Mouse (Mus musculus) mammary gland, adult 2 months (tissue): ENCODE data around the gene Cyp2t4. TPM values are rescaled to one million over a fixed set of nuclear protein-coding genes. Genes with fewer than 3 reads are reported as not detected.

Source experiments
- polyA plus RNA-seq: library from polyadenylated mRNA; depleted of rRNA; stranded (reverse); fragments of >200 nt; gene quantifications from 2 replicates; pipeline ENCODE4 v1.2.3, GENCODE M21; 2012; ENCODE audit warnings: low replicate concordance; rRNA removed

Gene Cyp2t4
- polyA plus RNA-seq, result not detected in 2 replicates

DNA sequence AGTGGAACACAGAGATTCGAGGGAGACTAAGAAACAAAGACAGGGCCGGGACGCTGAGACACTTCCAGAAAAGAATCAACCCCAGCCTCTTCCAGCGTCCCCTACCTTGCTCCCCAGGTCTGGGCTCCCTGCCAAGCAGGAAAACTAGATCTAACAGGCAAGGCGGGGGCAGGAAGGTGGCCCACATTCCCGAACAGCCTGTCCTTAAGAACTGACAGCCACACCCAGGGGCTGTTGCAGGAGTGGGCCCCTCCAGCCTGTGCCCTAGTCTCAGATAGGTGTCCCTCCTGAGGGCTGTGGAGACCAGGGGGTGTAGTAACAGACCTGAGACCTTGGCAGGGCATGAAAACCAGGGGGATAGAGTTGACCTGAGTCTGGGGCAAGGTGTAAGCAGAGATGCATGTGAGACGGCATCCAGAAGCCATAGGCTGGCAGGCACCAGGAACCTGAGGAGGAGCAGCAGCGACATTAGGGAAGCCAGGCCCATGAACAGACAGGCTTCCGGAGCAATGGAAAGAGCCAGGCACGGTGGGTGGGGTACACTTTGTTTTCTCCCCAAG, at the start of gene Cyp2t4:
Gene Cyp2t4, plus strand, starts transcription at position 510 of the 560 bp plus-strand sequence.

DNA sequence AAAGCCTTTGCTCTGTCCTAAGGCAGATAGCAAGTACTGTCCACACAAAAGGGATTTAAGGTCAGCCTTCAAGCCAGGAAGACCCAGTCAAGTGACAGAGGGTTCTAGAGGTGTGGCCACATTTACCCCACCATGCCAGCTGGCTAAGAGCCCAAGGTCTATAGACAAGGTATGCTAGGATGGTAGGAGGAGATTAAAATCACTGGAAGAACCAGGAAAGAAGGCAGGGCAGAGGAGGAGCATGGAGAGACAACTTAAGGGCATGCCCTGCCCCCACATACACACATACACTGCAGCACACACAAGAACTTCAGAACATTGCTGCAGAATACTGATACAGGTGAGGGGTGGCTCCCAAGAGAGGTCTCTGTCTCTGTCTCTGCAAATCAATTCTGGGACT, 33.8 kb upstream of the Cyp2t4 start, which contains the start of gene Cyp2f2:
Gene Cyp2f2, plus strand, starts transcription at position 234 of the 400 bp plus-strand sequence.

DNA sequence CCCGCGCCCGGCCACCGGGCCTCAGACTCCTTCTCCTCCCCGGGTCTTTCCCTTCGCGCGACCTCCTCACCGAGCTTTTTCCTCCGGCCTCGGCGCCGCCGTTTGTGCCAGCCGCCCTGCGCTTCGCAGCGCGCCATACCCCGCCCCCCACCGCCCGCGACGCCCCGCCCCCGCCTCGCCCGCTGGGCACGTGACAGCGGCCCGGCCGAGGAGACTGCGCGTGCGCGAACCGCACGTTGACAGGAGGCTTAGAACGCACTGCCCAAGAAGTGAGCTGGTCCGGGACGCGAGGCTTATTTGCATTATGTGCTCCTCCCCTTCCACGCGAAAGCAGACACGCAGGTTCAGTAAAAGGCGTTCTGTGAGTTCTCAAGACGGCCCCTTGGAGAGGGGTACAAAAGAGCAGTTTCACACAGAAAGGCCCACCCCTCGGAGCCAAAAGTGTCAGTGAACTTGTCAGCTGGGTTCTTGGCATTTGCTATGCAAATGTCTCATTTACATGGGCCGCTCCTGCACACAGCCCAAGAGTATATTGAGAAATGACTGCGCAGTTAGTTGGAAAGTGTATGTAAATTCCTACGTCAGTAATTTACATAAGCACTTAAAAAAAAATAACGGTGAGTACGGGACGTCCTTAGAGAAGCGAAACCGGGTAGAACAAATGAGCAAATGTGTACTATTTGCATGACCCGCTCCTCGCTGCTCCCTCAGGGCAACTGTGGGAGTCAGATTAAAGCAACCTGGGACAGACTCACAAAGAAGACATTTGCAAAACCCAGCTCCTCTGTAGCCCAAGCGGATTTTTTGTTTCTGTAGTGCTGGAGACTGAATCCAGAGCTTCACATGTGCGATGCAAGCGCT, 13.3 kb downstream of the Cyp2t4 start, which contains the start of gene Egln2:
Gene Egln2, minus strand, starts transcription at position 189 of the 861 bp plus-strand sequence.

DNA sequence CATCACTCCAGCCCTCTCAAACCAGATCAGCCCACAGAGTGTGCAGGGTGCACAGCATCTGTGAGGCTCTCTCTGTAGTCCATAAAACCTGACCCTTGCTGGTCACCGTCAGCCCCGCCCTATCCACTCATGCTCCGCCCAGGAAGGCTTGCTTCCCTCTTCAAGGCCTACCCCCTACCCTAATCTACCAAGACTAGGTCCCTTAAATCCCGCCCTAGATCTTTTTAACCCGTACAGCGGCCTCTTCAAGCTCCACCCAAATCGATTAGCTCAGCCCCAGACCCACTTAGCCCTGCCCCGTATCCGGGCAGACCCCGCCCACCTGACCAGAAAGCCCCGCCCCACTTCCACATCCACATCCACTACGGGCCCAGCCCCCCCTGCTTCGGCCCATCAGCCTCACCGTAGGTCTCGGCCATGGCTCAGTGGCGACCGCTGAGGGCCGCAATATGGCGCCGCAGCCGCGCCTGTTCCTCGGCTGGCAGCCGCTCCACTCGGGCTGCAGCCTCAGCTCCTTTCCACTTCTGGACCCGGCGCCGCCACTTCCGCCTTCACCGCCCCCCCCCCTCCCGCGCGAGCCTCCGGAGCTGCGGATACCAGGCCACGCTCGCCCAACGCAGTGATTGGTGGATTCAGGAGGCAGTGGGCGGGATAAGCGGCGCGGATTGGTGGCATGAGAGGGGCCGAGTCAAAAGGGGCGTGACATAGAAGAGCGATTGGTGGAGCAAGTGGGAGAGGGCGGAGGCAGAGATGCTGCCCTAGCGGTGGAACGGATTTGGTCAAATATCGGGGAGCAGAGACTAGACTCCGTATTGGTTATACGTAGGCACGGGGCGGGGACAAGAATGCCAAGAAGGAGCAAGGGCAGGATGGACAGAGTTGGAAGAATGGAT, 25.1 kb downstream of the Cyp2t4 start, which contains the start of gene Rab4b:
Gene Rab4b, minus strand, starts transcription at position 573 of the 893 bp plus-strand sequence.

DNA sequence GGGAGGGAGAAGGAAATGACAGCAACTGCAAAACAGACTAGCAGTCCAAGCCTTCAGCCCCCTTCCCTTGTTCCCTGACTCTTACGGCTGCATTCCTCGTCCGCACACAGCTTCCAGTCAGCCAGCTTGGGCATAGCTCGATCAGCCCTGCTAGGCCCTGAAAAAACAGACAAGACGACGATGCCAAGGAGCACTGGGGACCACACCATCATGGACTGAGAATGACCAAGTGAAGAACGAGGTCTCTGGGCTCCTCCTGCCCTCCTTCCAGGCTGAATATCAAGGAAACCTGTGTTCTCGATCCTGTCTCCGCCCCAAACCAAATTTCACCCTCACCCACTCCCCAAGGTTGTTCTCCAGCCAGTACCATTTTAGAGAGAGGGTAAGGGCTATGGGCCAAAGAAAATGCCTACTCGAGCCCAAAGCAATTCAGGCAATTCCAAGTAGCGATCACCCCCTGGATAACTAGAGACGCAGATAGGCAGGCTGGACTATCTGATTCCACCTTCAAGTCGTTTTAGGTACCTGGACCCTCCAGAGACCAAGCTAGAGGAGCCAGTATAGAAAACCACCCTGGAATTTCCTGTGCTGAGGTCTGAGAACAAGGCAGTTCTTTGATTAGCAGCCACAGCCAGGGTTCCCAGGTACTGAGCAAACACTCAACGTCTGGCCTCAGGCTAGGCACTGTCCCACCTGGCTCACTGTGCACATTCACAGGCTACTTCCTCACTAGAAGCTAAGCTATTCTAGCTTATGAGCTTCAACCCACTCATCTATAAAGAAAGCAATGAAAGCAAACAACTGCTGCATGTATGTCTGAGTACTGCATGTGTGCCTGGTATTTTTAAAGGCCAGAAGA, 27.6 kb downstream of the Cyp2t4 start, which contains the start of the genes Gm21983 and Mia:
Gene Gm21983, minus strand, starts transcription at position 250 of the 859 bp plus-strand sequence.
Gene Mia, minus strand, starts transcription at position 321 of the 859 bp plus-strand sequence.

DNA sequence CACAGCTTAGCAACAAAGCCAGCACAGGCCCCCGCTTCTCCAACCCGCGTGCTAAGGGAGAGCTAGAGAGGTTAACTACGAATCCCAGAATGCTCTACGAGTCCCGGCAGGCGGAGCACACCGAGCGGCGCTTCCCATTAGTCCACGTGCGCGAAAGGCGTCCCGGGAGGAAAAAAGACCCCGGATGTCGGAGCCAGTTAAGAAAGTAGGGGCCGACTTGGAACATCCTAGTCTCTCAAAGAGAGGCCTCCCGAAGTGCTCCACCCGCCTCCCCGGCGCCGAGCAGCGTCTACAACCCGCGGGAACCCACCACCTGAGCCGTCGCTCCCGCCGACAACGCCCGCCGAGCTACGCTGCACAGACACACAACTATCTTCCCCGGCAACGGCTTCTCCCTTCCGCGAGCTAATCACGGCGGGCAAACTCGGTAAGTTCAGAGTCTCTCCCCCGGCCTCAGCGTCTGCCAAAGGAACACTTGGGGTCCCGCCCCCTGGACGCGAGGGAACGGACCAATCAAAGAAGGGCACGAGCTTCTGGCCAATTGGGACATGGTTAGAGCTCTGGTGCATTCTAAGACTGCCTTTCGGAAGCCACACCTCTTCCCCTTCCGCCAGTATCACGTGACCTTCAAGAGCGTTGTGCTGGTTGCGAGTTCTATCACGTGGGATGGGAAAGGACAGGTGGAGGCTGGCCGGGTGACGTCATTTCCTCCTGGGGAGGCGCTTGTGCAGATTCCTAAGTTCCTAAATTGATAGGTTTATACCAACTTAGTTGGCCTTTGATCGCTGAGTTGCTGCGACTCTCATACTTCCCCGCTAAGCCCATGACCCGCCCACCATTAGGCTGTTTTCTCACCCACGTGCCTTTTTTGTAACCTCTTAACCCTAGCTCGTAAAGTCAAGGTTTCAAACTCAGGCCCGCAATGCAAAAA, 42.4 kb downstream of the Cyp2t4 start, which contains the start of the genes BC024978 and Snrpa:
Gene BC024978, plus strand, starts transcription at position 101 of the 931 bp plus-strand sequence.
Gene Snrpa, minus strand, starts transcription at position 591 of the 931 bp plus-strand sequence.

Other genes with a start within 250 kb of the Cyp2t4 start
- not detected in 2 replicates for gene Cyp2a22, start 214.3 kb upstream of the Cyp2t4 start, polyA plus RNA-seq
- gene Cyp2a12, start 124.6 kb upstream of the Cyp2t4 start, polyA plus RNA-seq, result 1.7 TPM in 1 of 2 replicates, not detected in the other
- 46.7 and 54.5 TPM in 2 replicates for gene Cyp2f2, start 33.8 kb upstream of the Cyp2t4 start, polyA plus RNA-seq
- gene Egln2, start 13.1 kb downstream of the Cyp2t4 start, polyA plus RNA-seq, result 91.0 and 122 TPM in 2 replicates
- 61.9 and 99.4 TPM in 2 replicates for gene Rab4b, start 25.2 kb downstream of the Cyp2t4 start, polyA plus RNA-seq
- gene Gm21983, start 27.4 kb downstream of the Cyp2t4 start, polyA plus RNA-seq, result 0.24 TPM in 1 of 2 replicates, not detected in the other
- gene Mia, start 27.4 kb downstream of the Cyp2t4 start, polyA plus RNA-seq, result 6.7 and 7.7 TPM in 2 replicates
- 12.6 and 18.8 TPM in 2 replicates for gene BC024978, start 42.1 kb downstream of the Cyp2t4 start, polyA plus RNA-seq
- 137 and 208 TPM in 2 replicates for gene Snrpa, start 42.6 kb downstream of the Cyp2t4 start, polyA plus RNA-seq
- 10.9 and 11.3 TPM in 2 replicates for gene Itpkc, start 74.9 kb downstream of the Cyp2t4 start, polyA plus RNA-seq
- gene Coq8b, start 79.3 kb downstream of the Cyp2t4 start, polyA plus RNA-seq, result 54.2 and 84.1 TPM in 2 replicates
- gene Numbl, start 104.7 kb downstream of the Cyp2t4 start, polyA plus RNA-seq, result 34.2 and 70.1 TPM in 2 replicates
- 151 and 265 TPM in 2 replicates for gene Ltbp4, start 184.0 kb downstream of the Cyp2t4 start, polyA plus RNA-seq
- 82.8 and 146 TPM in 2 replicates for gene Shkbp1, start 202.3 kb downstream of the Cyp2t4 start, polyA plus RNA-seq
- gene Gm20479, start 203.7 kb downstream of the Cyp2t4 start, polyA plus RNA-seq, result not detected in 2 replicates